Mouse (Mus musculus) bone marrow macrophage, adult 2 months (primary cell): ENCODE results near the gene Cdkl1. TPM values are rescaled to one million over a fixed set of nuclear protein-coding genes. Genes with fewer than 3 reads are reported as not detected.

Experiments
- H3K27ac ChIP-seq: 2 replicates; pipeline ENCODE4 v1.5.1; 2012; ENCODE audit warnings: low read depth, low read length; ENCODE audit not compliant: insufficient read depth
- H3K4me1 ChIP-seq: 2 replicates; pipeline ENCODE4 v1.6.1; 2012; ENCODE audit warnings: low read length; ENCODE audit not compliant: control insufficient read depth, insufficient read depth
- H3K4me3 ChIP-seq: 2 replicates; pipeline ENCODE4 v1.5.1; 2012; ENCODE audit warnings: mild to moderate bottlenecking, low read length, moderate library complexity; ENCODE audit not compliant: insufficient read depth
- CTCF ChIP-seq: IDR thresholded peaks from 2 replicates; pipeline ENCODE4 v1.5.1; 2012; ENCODE audit warnings: low read depth, mild to moderate bottlenecking, low read length, moderate library complexity
- POLR2A ChIP-seq: IDR thresholded peaks from 2 replicates; pipeline ENCODE4 v1.6.1; 2012; ENCODE audit warnings: mild to moderate bottlenecking, low read depth, low read length, borderline replicate concordance
- polyA plus RNA-seq: library from polyadenylated mRNA; stranded (reverse); fragments of >200 nt; gene quantifications from 2 replicates; pipeline ENCODE4 v1.2.4, GENCODE M21; 2012; ENCODE audit not compliant: missing spikeins, insufficient read depth, insufficient read length

Gene Cdkl1
- polyA plus RNA-seq, 1 experiment: not detected

- TF ChIP-seq CTCF (no peak), POLR2A (no peak)
- H3K27ac ChIP-seq: no peak overlapping the region
- no peak overlapping the region for H3K4me3 ChIP-seq
- no peaks in the 10 kb centered on the region for H3K4me1 ChIP-seq
Measured at GRCm38 (mm10) chr12:69788380-69788779, 2.7 kb downstream of the Cdkl1 start.

GRCm38 (mm10) chr12:69785471-69785870 is 5.6 kb downstream of the Cdkl1 start:
- Histone ChIP-seq H3K4me3 (no peak overlapping the region), H3K27ac (no peak overlapping the region), H3K4me1 (no peaks in the 10 kb centered on the region)
- no peak for TF ChIP-seq POLR2A
- TF ChIP-seq CTCF: no peak

- Histone ChIP-seq H3K4me1 (no peaks in the 10 kb centered on the region), H3K27ac (no peak overlapping the region), H3K4me3 (no peak overlapping the region)
- TF ChIP-seq POLR2A: no peak
- TF ChIP-seq CTCF: no peak
Measured at GRCm38 (mm10) chr12:69783247-69784025, 7.6 kb downstream of the Cdkl1 start.

GRCm38 (mm10) chr12:69781935-69782650 is 9.0 kb downstream of the Cdkl1 start:
- Histone ChIP-seq H3K27ac (no peak overlapping the region), H3K4me1 (no peaks in the 10 kb centered on the region), H3K4me3 (no peak overlapping the region)
- TF ChIP-seq CTCF (no peak), POLR2A (no peak)

- no peaks in the 10 kb centered on the region for H3K4me1 ChIP-seq
- H3K27ac ChIP-seq: no peak overlapping the region
- H3K4me3 ChIP-seq: no peak overlapping the region
- TF ChIP-seq POLR2A (no peak), CTCF (no peak)
Measured at GRCm38 (mm10) chr12:69781480-69781879, 9.6 kb downstream of the Cdkl1 start.

- Histone ChIP-seq H3K27ac (no peak overlapping the region), H3K4me3 (no peak overlapping the region), H3K4me1 (no peaks in the 10 kb centered on the region)
- TF ChIP-seq POLR2A (no peak), CTCF (no peak)
Measured at GRCm38 (mm10) chr12:69777957-69778356, 13.1 kb downstream of the Cdkl1 start.

- Histone ChIP-seq H3K4me3 (no peak overlapping the region), H3K27ac (no peak overlapping the region), H3K4me1 (no peaks in the 10 kb centered on the region)
- TF ChIP-seq POLR2A: no peak
- TF ChIP-seq CTCF: no peak
Measured at GRCm38 (mm10) chr12:69777341-69777730, 13.7 kb downstream of the Cdkl1 start.

GRCm38 (mm10) chr12:69776607-69777340 is 14.3 kb downstream of the Cdkl1 start:
- TF ChIP-seq CTCF (no peak), POLR2A (no peak)
- Histone ChIP-seq H3K4me3 (no peak overlapping the region), H3K27ac (no peak overlapping the region), H3K4me1 (no peaks in the 10 kb centered on the region)

- Histone ChIP-seq H3K4me3 (no peak overlapping the region), H3K4me1 (0 out of 2 replicates have a peak, but pooled peaks cover 2% of the 10 kb centered on the region), H3K27ac (no peak overlapping the region)
- no peak for TF ChIP-seq CTCF
Measured at GRCm38 (mm10) chr12:69768841-69769240, 22.2 kb downstream of the Cdkl1 start.

GRCm38 (mm10) chr12:69767476-69768258 is 23.4 kb downstream of the Cdkl1 start:
- Histone ChIP-seq H3K27ac (no peak overlapping the region), H3K4me1 (0 out of 2 replicates have a peak, but pooled peaks cover 2% of the 10 kb centered on the region), H3K4me3 (no peak overlapping the region)
- no peak for TF ChIP-seq CTCF
- no peak for TF ChIP-seq POLR2A
